ENCODE assay signal across 8 mouse cellular contexts in the genomic region with DNA sequence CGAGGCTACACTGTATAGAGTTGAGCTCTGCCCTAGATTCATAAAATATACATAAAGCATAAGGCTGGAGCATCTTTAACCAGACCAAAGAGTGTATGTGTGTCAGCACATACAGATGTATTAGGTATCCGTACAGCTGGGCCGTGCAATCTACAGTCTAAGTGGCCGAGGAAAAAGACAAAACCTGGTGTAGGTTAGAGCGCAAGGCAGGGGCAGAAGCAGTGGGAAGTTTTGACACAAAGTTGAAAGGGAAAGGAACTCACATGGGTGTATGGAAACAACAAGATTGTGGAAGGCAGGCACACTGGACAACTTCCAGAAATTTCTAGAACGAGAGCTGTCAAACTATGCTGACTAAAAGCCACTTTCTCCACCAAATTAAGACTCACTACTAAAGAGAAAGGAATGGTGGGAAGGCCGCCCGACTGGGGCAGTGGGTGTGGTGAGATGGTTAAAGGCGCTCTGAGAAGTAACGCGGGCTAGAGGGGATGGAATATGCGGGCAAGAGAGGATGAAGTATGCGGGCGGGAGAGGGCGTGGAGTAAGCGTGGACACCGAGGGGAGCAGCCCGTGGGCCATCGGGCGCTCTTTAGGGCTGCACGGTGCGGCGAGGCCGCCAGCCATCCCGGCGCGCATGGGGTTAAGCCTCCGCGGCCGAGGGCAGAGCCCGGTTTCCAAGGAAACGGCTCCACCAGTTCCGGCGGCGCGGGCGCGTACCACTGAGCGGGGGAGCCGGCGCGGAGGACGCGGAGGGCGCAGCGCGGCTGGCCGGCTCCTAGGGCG. TPM values are rescaled to one million over a fixed set of nuclear protein-coding genes. Genes with fewer than 3 reads are reported as not detected.
A peak's percentile ranks its signal among the peaks of the same experiment; 100 is the strongest.
DNase-seq lines count a peak whose midpoint lies in the region; ATAC-seq and TF ChIP-seq lines count a peak whose summit lies in the region.

No protein-coding gene starts in this region.

- TF ChIP-seq CTCF in bone marrow, adult 2 months (IDR thresholded peaks at IDR 0.05; ENCODE audit: control insufficient read depth, insufficient read depth, low read length) = no peak
- TF ChIP-seq CTCF in midbrain, postnatal 0 days (IDR thresholded peaks at IDR 0.05) = no peak

- DNase-seq in 416B (ENCODE audit: low read depth) = peak; percentile 80
- peak; percentile 83 to 90 for DNase-seq in heart, adult 9 months (ENCODE audit: low spot score in 2 of 2)
- peak; percentile 87 for DNase-seq in kidney, adult 9 months
- DNase-seq in midbrain, postnatal 0 days (ENCODE audit: low spot score) = peak; percentile 94
- peak; percentile 88 for DNase-seq in spleen, postnatal 10 days (ENCODE audit: low spot score in 2 of 2)

- peak; percentile 67; the same call in 1 of the 2 replicates for TF ChIP-seq POLR2A in bone marrow, adult 2 months (IDR thresholded peaks at IDR 0.05; ENCODE audit: borderline replicate concordance, control insufficient read depth, low read depth, low read length)

- peaks cover 1% of the 10 kb centered on the region; the same call in 1 of the 2 replicates for H3K4me1 ChIP-seq in bone marrow, adult 2 months (ENCODE audit: control insufficient read depth, insufficient read depth, low read length)
- peaks cover 42% of the 10 kb centered on the region for H3K4me1 ChIP-seq in embryonic facial prominence, embryonic 15.5 days
- peaks cover 44% of the 10 kb centered on the region for H3K4me1 ChIP-seq in limb, embryonic 15.5 days
- peaks cover 10% of the 10 kb centered on the region for H3K4me1 ChIP-seq in midbrain, postnatal 0 days (ENCODE audit: insufficient read depth, low read length)

- ATAC-seq in embryonic facial prominence, embryonic 15.5 days (ENCODE audit: insufficient number of reproducible peaks, low FRiP score, low TSS enrichment, low read depth) = peak; percentile 92
- peak; percentile 91 for ATAC-seq in limb, embryonic 15.5 days (ENCODE audit: insufficient number of reproducible peaks, low FRiP score, low TSS enrichment, low read depth)
- ATAC-seq in midbrain, postnatal 0 days (ENCODE audit: low FRiP score) = peak; percentile 93

- H3K9ac ChIP-seq in embryonic facial prominence, embryonic 15.5 days = peak overlapping the region; percentile 94
- peak overlapping the region; percentile 93 for H3K9ac ChIP-seq in limb, embryonic 15.5 days
- H3K9ac ChIP-seq in midbrain, postnatal 0 days (replicated peaks; ENCODE audit: low read length, poor library complexity, severe bottlenecking) = peak overlapping the region; percentile 96

- H3K9me3 ChIP-seq in embryonic facial prominence, embryonic 15.5 days (replicated peaks) = no peaks in the 10 kb centered on the region
- no peaks in the 10 kb centered on the region for H3K9me3 ChIP-seq in limb, embryonic 15.5 days
- H3K9me3 ChIP-seq in midbrain, postnatal 0 days (ENCODE audit: low read length) = no peaks in the 10 kb centered on the region

- H3K4me2 ChIP-seq in embryonic facial prominence, embryonic 15.5 days (replicated peaks) = peak overlapping the region; percentile 71
- H3K4me2 ChIP-seq in limb, embryonic 15.5 days = peak overlapping the region; percentile 62
- peak overlapping the region; percentile 95 for H3K4me2 ChIP-seq in midbrain, postnatal 0 days (ENCODE audit: low read depth, low read length, poor library complexity, severe bottlenecking)

- H3K27me3 ChIP-seq in embryonic facial prominence, embryonic 15.5 days = no peaks in the 10 kb centered on the region
- H3K27me3 ChIP-seq in limb, embryonic 15.5 days = no peaks in the 10 kb centered on the region
- H3K27me3 ChIP-seq in midbrain, postnatal 0 days (ENCODE audit: insufficient read depth, low read length) = no peaks in the 10 kb centered on the region

- under 1% methylated on average over 49 of the region's 49 CpGs for WGBS in bone marrow, adult 2 months
- under 1% methylated on average over 48 of the region's 49 CpGs for WGBS in embryonic facial prominence, embryonic 15.5 days
- WGBS in limb, embryonic 15.5 days = under 1% methylated on average over 44 of the region's 49 CpGs
- 1% methylated on average over 32 of the region's 49 CpGs for WGBS in midbrain, postnatal 0 days

- peak overlapping the region; percentile 95 for H3K4me3 ChIP-seq in bone marrow, adult 2 months (replicated peaks; ENCODE audit: control insufficient read depth, low read depth, low read length)
- peak overlapping the region; percentile 79 for H3K4me3 ChIP-seq in embryonic facial prominence, embryonic 15.5 days (replicated peaks)
- H3K4me3 ChIP-seq in limb, embryonic 15.5 days = peak overlapping the region; percentile 79
- H3K4me3 ChIP-seq in midbrain, postnatal 0 days (ENCODE audit: low read depth, low read length) = peak overlapping the region; percentile 88

- H3K36me3 ChIP-seq in embryonic facial prominence, embryonic 15.5 days = no peaks in the 10 kb centered on the region; the same call in 1 of the 2 replicates
- peaks cover 2% of the 10 kb centered on the region; the same call in 1 of the 2 replicates for H3K36me3 ChIP-seq in limb, embryonic 15.5 days
- no peaks in the 10 kb centered on the region for H3K36me3 ChIP-seq in midbrain, postnatal 0 days (ENCODE audit: insufficient read depth, low read length)

- peak overlapping the region; percentile 99 for H3K27ac ChIP-seq in bone marrow, adult 2 months (ENCODE audit: control insufficient read depth, insufficient read depth, low read depth, low read length, poor library complexity)
- H3K27ac ChIP-seq in embryonic facial prominence, embryonic 15.5 days (replicated peaks) = peak overlapping the region; percentile 99
- H3K27ac ChIP-seq in limb, embryonic 15.5 days = peak overlapping the region; percentile 99
- peak overlapping the region; percentile 99 for H3K27ac ChIP-seq in midbrain, postnatal 0 days (ENCODE audit: low read depth, low read length)

RNA-seq across cellular contexts. Expression of gene Fbxl14, which starts 0.7 kb away (rescaled TPM):
- polyA plus RNA-seq in bone marrow, adult 2 months (2011; ENCODE audit: insufficient read depth, insufficient read length, low replicate concordance, missing spikeins) = 12.8 and 22.8 TPM in 2 replicates
- 4.3 TPM in 2 replicates for polyA plus RNA-seq in embryonic facial prominence, embryonic 15.5 days (2015; fragmentation: Nextera tagmentation; extraction: Ambion mirVana)
- 3.5 and 3.8 TPM in 2 replicates for polyA plus RNA-seq in limb, embryonic 15.5 days (2015; fragmentation: Nextera tagmentation; extraction: Ambion mirVana)
- 45.9 and 48.2 TPM in 2 replicates for total RNA-seq in midbrain, postnatal 0 days (2014; rRNA removed)
- polyA plus RNA-seq in midbrain, postnatal 0 days (2015; fragmentation: Nextera tagmentation; extraction: Ambion mirVana) = 1.7 TPM in 2 replicates

Comparison
In these comparisons a context has a peak if more than half of its experiments do, and no peak if none do; other contexts are left out.
1. Peak in every context shown above with its lines: DNase-seq, ATAC-seq, H3K4me3 ChIP-seq and H3K27ac ChIP-seq.